10 mouse cellular contexts compared by ENCODE assay signal in genomic region chr7:4619979-4620378, GRCm38 (mm10). TPM values are rescaled to one million over a fixed set of nuclear protein-coding genes. Genes with fewer than 3 reads are reported as not detected.
DNase-seq lines count a peak whose midpoint lies in the region; ATAC-seq and TF ChIP-seq lines count a peak whose summit lies in the region.
"Had no signal": no experiment of that assay in that cellular context is flagged by ENCODE, and none has a peak within 500 bp of the region (broad histone marks: within the 10 kb centered on the region; RNA-seq: fewer than 3 reads in every experiment).

No protein-coding gene starts in this region.

- TF ChIP-seq EP300 in liver, postnatal 0 days (IDR thresholded peaks at IDR 0.05; ENCODE audit: low read depth), result no peak

- no peak overlapping the region for H3K4me2 ChIP-seq in intestine, embryonic 16.5 days (ENCODE audit: low read depth, low read length)
- H3K4me2 ChIP-seq in intestine, embryonic 15.5 days (replicated peaks), result no peak overlapping the region
- H3K4me2 ChIP-seq in liver, postnatal 0 days (ENCODE audit: low read depth, low read length), result no peak overlapping the region
- H3K4me2 ChIP-seq: lung, embryonic 15.5 days; stomach, embryonic 15.5 days had no signal

- H3K36me3 ChIP-seq in intestine, embryonic 16.5 days (ENCODE audit: control insufficient read depth, insufficient read depth, low read length), result no peaks in the 10 kb centered on the region
- no peaks in the 10 kb centered on the region for H3K36me3 ChIP-seq in intestine, embryonic 15.5 days
- no peaks in the 10 kb centered on the region for H3K36me3 ChIP-seq in embryonic facial prominence, embryonic 10.5 days (replicated peaks)
- no peaks in the 10 kb centered on the region for H3K36me3 ChIP-seq in liver, postnatal 0 days (replicated peaks; ENCODE audit: insufficient read depth, low read length)
- H3K36me3 ChIP-seq: lung, embryonic 15.5 days; stomach, embryonic 15.5 days had no signal

- WGBS in intestine, embryonic 16.5 days, result 26% methylated on average over 1 of the region's 1 CpGs
- 30% methylated on average over 1 of the region's 1 CpGs for WGBS in intestine, embryonic 15.5 days
- WGBS in embryonic facial prominence, embryonic 10.5 days, result 34% methylated on average over 1 of the region's 1 CpGs
- 33% methylated on average over 1 of the region's 1 CpGs for WGBS in liver, postnatal 0 days (ENCODE audit: insufficient replicate concordance)

- no peaks in the 10 kb centered on the region for H3K4me1 ChIP-seq in intestine, embryonic 16.5 days (ENCODE audit: control insufficient read depth, insufficient read depth, low read length)
- no peaks in the 10 kb centered on the region for H3K4me1 ChIP-seq in intestine, embryonic 15.5 days (replicated peaks)
- no peaks in the 10 kb centered on the region for H3K4me1 ChIP-seq in embryonic facial prominence, embryonic 10.5 days
- H3K4me1 ChIP-seq in liver, postnatal 0 days (ENCODE audit: insufficient read depth), result no peaks in the 10 kb centered on the region
- H3K4me1 ChIP-seq: lung, embryonic 15.5 days; stomach, embryonic 15.5 days had no signal

- no peak overlapping the region for H3K4me3 ChIP-seq in intestine, embryonic 16.5 days (ENCODE audit: low read length)
- no peak overlapping the region for H3K4me3 ChIP-seq in intestine, embryonic 15.5 days (replicated peaks)
- H3K4me3 ChIP-seq in embryonic facial prominence, embryonic 10.5 days, result no peak overlapping the region
- no peak overlapping the region for H3K4me3 ChIP-seq in liver, postnatal 0 days (ENCODE audit: low read depth, low read length)
- H3K4me3 ChIP-seq: lung, embryonic 15.5 days; stomach, embryonic 15.5 days had no signal

- no peaks in the 10 kb centered on the region for H3K27me3 ChIP-seq in intestine, embryonic 16.5 days (replicated peaks; ENCODE audit: control insufficient read depth, insufficient read depth, low read length)
- no peaks in the 10 kb centered on the region for H3K27me3 ChIP-seq in intestine, embryonic 15.5 days (replicated peaks)
- H3K27me3 ChIP-seq in embryonic facial prominence, embryonic 10.5 days (replicated peaks; ENCODE audit: low read depth, poor library complexity, severe bottlenecking), result no peaks in the 10 kb centered on the region
- no peaks in the 10 kb centered on the region for H3K27me3 ChIP-seq in liver, postnatal 0 days (ENCODE audit: insufficient read depth, low read length)
- H3K27me3 ChIP-seq: lung, embryonic 15.5 days; stomach, embryonic 15.5 days had no signal

- H3K27ac ChIP-seq in intestine, embryonic 16.5 days (ENCODE audit: low read length), result no peak overlapping the region
- no peak overlapping the region for H3K27ac ChIP-seq in intestine, embryonic 15.5 days
- no peak overlapping the region for H3K27ac ChIP-seq in embryonic facial prominence, embryonic 10.5 days (replicated peaks)
- no peak overlapping the region for H3K27ac ChIP-seq in liver, postnatal 0 days (ENCODE audit: low read depth)
- H3K27ac ChIP-seq: lung, embryonic 15.5 days; stomach, embryonic 15.5 days had no signal

- ATAC-seq in intestine, embryonic 16.5 days, result peak; percentile 26; the same call in 1 of the 2 replicates
- ATAC-seq in intestine, embryonic 15.5 days, result no peak
- no peak for ATAC-seq in liver, postnatal 0 days

- no peak for TF ChIP-seq CTCF in liver, postnatal 0 days (IDR thresholded peaks at IDR 0.05; ENCODE audit: low read depth)

- no peak overlapping the region for H3K9ac ChIP-seq in intestine, embryonic 16.5 days (ENCODE audit: low read depth, low read length)
- H3K9ac ChIP-seq in intestine, embryonic 15.5 days, result no peak overlapping the region
- H3K9ac ChIP-seq in liver, postnatal 0 days (replicated peaks), result no peak overlapping the region
- H3K9ac ChIP-seq: lung, embryonic 15.5 days; stomach, embryonic 15.5 days had no signal

- peak; percentile 50 for DNase-seq in MEL-GATA-1-ER (ENCODE audit: extremely low read depth, low read depth)
- peak; percentile 78 for DNase-seq in embryonic facial prominence, embryonic 10.5 days (ENCODE audit: low spot score)
- peak; percentile 72 for DNase-seq in liver, postnatal 0 days
- no peak for DNase-seq in layer of hippocampus, postnatal 10 days (ENCODE audit: low spot score in 2 of 2)
- no peak for DNase-seq in cerebellum, adult 11-12 months
- no peak for DNase-seq in spleen, adult 12 weeks (ENCODE audit: low spot score)

- no peaks in the 10 kb centered on the region for H3K9me3 ChIP-seq in intestine, embryonic 16.5 days (ENCODE audit: control insufficient read depth, low read length)
- H3K9me3 ChIP-seq in intestine, embryonic 15.5 days, result no peaks in the 10 kb centered on the region
- H3K9me3 ChIP-seq in embryonic facial prominence, embryonic 10.5 days, result no peaks in the 10 kb centered on the region
- no peaks in the 10 kb centered on the region for H3K9me3 ChIP-seq in liver, postnatal 0 days (ENCODE audit: low read length)
- H3K9me3 ChIP-seq: lung, embryonic 15.5 days; stomach, embryonic 15.5 days had no signal

RNA-seq across cellular contexts. Expression of gene Tmem86b, which starts 11.2 kb away (rescaled TPM):
- 16.3 and 23.2 TPM in 2 replicates for polyA plus RNA-seq in intestine, embryonic 16.5 days (2015; fragmentation: Nextera tagmentation; extraction: Ambion mirVana)
- 9.1 and 11.7 TPM in 2 replicates for polyA plus RNA-seq in intestine, embryonic 15.5 days (2015; fragmentation: Nextera tagmentation; extraction: Ambion mirVana)
- 1.9 and 2.1 TPM in 2 replicates for polyA plus RNA-seq in embryonic facial prominence, embryonic 10.5 days (2016; fragmentation: Nextera tagmentation; extraction: Ambion mirVana)
- polyA plus RNA-seq in liver, postnatal 0 days (2015; fragmentation: Nextera tagmentation; extraction: Ambion mirVana), result 31.8 and 35.4 TPM in 2 replicates
- total RNA-seq in layer of hippocampus, postnatal 10 days (2021), result 10 to 100 TPM; 13.9 to 18.5 TPM

RNA-seq across cellular contexts. Expression of gene Ptprh, which starts 16.1 kb away (rescaled TPM):
- 3.0 and 4.7 TPM in 2 replicates for polyA plus RNA-seq in intestine, embryonic 16.5 days (2015; fragmentation: Nextera tagmentation; extraction: Ambion mirVana)
- polyA plus RNA-seq in intestine, embryonic 15.5 days (2015; fragmentation: Nextera tagmentation; extraction: Ambion mirVana), result 1.1 and 1.6 TPM in 2 replicates
- not detected in 2 replicates for polyA plus RNA-seq in embryonic facial prominence, embryonic 10.5 days (2016; fragmentation: Nextera tagmentation; extraction: Ambion mirVana)
- polyA plus RNA-seq in liver, postnatal 0 days (2015; fragmentation: Nextera tagmentation; extraction: Ambion mirVana), result not detected in 2 replicates
- total RNA-seq in layer of hippocampus, postnatal 10 days (2021), result 1 to 10 TPM; 1.1 TPM
- polyA plus RNA-seq: lung, embryonic 15.5 days had no signal

RNA-seq across cellular contexts. Expression of gene Ppp6r1, which starts 38.8 kb away (rescaled TPM):
- polyA plus RNA-seq in intestine, embryonic 16.5 days (2015; fragmentation: Nextera tagmentation; extraction: Ambion mirVana), result 2.6 and 2.9 TPM in 2 replicates
- 8.1 and 9.0 TPM in 2 replicates for polyA plus RNA-seq in intestine, embryonic 15.5 days (2015; fragmentation: Nextera tagmentation; extraction: Ambion mirVana)
- 9.3 and 11.0 TPM in 2 replicates for polyA plus RNA-seq in embryonic facial prominence, embryonic 10.5 days (2016; fragmentation: Nextera tagmentation; extraction: Ambion mirVana)
- 3.8 and 4.5 TPM in 2 replicates for polyA plus RNA-seq in liver, postnatal 0 days (2015; fragmentation: Nextera tagmentation; extraction: Ambion mirVana)
- 100 to 1,000 TPM; 112 to 121 TPM for total RNA-seq in layer of hippocampus, postnatal 10 days (2021)

Comparison
In these comparisons a context has a peak if more than half of its experiments do, and no peak if none do; other contexts are left out.
1. DNase-seq: peak in MEL-GATA-1-ER (single experiment), embryonic facial prominence, embryonic 10.5 days (single experiment) and liver, postnatal 0 days (single experiment); none in layer of hippocampus, postnatal 10 days (0 of 2), cerebellum, adult 11-12 months (single experiment) and spleen, adult 12 weeks (single experiment).